Mouse (Mus musculus) Muller cell, postnatal 12 days (primary cell): ENCODE measurements at regions not wholly inside any gene's neighbourhood (a gene's known extent, or its start where the extent isn't known, plus 50 kb on each side); places are given as distances from the start of the nearest gene placed in this dataset.
A peak's percentile ranks its signal among the peaks of the same experiment; 100 is the strongest.

ENCODE experiments used
- DNase-seq: peaks from one replicate; pipeline ENCODE4 v3.0.0-alpha.2; 2015; ENCODE audit errors: inconsistent ontology term

DNA sequence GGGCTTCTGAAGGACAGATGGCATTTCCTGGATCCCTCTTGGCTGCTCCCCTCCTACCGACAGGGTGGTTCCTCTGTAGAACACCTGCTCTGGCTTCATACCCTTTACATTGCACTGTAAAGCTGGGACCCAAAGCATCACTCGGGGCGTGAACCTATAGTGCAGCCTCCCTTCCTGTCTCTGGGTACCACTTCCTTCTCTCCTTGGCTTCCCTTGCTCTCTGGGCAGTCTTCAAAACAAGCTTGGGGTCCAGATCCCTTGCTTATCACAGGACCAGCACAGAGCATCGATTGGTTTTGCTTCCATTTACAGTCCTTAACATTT lies 346.4 kb downstream of the Rnf144a start:
- no peak for DNase-seq

DNA sequence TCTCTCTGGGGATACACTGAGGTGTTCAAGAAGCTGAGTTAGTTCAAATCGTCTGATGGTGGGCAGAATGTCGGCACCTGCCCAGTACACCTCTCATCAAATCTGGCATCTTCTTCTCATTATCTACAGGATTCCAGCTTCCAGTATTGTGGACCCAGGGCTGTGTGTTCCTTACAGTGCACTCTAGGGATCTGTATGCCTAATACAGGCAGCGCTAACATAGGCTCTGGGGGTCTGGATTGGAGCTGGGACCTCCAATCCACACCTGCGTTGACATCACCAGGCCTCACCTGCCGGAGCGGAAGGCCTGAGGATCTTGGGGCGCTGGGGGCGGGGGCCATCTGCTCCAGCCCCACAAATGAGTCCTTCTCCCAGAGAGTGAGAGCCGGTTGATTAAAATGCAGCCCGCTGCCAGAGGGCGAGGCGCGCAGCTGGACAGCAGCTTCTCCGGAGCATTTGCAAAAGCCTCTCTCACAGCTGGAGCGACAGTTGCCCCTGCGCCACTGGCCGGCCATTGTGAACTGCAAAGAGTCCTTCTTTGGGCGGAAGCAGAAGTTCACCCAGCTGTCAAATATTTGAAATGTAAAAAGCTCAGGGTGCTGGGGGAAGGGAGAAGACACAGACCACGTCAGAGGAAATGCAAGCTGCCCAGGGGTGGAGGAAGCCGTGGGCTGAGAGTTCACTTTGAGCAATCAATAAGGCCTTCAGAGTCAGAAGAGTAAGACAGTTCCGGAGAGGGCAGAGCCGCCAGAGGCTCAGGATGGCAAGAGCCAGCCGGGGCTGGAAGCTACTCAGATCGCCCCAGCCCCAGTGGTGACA lies 347.0 kb downstream of the Rnf144a start:
- DNase-seq, result peak; percentile 16

DNA sequence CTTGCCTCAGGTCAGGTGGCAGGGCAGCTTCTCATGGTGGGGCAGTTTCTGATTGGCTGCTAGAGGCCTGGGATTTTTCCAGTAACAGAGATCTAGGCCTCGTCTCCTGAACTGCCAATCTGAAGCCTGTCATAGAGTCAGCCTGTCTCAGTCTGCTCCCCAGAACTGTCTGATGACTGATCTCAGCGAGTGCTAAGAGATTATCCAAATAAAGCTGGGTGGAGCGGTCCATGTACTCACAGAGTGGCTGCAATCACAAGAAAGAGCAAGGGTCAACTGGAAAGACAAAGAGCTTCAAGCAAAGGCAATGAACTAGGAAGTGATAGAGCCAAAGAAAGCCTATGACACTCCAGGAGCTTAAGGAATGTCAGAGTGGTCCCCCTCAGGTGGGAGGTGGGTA lies 354.7 kb downstream of the Rnf144a start:
- no peak for DNase-seq

DNA sequence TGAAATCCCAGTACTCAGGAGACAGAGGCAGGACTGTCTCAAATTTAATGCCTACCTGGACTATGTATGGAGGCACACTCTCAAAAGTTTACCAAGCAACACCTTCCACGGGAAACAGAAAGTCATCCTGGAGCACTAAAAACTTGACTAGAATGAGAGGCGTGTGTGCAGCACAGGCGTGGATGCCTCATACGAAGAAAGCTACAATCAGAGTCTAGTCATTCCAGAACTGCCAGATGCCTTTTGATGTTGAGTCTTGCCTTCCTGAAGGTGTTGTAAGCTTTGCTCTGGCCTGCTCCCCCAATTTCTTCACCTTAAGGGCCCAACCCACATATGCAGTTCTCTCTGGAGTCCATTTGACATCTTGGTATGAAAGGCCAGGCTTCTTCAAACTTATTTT lies 356.0 kb downstream of the Rnf144a start:
- no peak for DNase-seq

DNA sequence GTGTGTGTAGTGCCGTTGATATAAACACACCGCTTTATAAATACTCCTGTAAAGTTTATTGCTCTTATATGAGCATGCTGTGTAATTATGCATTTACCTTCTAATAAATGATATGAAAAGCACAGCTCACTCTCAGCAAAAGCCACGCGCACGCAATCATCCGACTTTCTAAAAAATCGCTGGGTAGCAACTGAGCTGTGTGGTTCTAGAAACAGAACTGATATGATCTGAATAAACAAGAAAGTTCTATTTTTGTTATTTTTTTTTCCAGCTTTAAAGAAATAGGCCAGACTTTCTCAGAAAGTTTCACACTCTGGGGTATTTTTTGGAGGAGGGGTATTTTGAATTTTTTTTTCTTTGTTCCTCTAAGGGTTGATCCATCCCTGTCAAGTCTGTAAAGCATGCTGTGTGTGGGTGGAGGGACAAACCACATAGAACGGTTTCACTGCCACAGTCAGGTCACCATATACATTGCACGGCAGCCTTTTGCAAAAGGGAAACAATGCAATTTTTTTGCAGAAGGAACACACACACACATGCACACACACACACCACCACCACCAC lies 357.5 kb downstream of the Rnf144a start:
- DNase-seq, result no peak

DNA sequence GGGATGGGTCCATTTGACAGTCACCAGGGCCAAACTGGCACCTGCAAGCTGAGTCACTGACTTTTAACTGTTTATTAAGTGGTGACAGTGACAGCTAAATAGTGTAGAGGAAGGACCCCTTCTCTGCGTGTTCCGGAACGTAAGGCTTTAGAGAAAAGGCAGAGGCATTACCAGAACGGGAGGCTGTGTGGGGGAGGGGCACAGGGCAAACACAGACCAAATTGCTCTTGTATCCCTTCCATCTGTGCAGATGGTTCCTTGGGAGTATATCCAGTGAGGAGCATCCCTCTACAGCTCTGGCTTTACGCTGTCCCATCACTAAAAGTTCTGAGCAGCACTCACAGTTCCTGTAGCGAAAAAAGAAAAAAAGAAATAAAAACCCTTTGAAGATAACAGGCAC lies 368.1 kb downstream of the Rnf144a start:
- DNase-seq, result no peak

DNA sequence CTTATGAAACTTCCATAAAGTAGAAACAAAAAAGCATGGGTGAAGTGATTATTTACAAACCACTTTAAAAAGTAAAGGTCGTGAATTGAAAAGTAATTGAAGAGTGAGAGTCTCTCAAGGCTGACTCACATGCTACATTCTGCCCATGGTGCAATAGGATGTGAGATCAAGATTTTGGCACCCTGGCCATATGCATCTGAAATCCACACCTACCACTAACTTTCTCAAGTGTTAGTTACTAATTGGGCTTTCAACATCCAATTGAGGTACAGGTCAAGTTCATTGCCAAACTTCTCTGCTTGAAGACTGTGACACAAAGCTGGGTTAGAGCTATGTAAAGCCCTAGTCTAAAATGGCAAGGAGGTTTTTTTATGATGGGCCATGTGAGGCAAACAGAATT lies 369.7 kb downstream of the Rnf144a start:
- DNase-seq, result no peak

DNA sequence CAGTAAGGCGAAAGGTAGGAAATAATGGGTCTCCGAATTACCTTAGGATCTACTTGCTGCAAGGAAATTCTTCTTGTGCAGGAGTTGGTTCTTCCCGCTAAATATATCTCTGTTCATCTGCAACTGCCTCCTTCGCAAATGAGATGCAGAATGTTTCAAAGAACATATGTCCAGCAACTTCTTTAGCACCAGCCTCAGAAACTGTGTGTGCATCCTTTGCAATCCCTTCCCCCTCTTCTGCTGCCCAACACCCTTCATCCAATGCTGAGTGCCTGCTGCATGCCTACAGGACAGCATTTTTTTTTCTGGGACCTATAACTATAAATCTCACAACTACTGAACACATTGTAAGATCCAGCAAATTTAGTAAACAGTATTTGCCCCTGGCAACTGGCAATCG lies 402.1 kb downstream of the Rnf144a start:
- DNase-seq, result no peak

DNA sequence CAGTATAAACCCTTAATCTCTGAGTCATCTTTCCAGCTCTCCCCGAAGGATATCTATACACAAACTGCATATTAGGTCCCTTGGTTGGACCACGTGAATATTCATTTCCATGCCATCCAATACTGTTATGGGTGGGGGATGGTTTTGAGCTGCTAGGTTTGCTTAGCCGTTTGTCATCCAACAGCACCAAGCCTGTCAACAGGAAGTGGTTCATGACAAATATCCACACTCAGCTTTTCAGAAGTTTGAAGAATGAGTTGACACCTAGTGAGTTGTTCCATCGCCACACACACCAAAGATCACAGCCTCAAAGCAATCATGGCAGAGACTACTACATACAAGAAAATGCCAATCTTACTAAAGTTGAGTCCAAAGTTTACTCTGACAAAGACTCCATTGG lies 421.0 kb downstream of the Rnf144a start:
- DNase-seq, result no peak

DNA sequence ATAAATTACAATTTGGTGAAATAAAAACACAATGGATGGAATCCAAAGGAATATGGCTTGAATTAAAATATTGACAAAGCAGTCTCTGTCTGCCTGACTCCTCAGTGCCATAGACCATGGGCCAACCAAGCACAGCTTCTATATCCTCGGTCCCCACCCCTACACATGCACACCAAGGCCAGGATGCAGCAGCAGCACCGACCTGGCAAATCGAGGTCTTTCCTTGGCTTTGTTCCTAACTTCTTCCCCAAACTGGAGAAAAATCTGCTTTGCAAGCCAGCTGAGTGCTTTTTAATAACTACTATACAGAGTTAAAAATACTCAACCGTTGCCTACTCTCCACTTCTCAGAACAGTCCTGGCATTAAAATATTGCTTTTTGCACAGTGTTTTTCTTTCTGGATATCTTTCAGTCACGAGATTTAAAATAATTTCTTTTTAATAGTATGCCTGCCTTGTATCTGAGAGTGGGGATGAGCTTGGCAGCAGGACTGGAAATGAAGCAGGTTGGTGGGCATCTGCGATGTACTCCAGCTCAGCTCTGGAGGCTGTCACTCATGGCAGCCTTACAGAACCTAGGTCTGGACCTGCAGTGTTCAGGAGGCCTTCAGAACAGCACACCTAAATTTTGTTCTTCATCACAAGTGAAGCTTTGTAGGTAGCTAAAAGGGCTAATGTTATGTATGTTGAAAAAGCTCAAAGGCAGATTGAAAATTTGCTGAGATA lies 423.1 kb downstream of the Rnf144a start:
- DNase-seq, result no peak

DNA sequence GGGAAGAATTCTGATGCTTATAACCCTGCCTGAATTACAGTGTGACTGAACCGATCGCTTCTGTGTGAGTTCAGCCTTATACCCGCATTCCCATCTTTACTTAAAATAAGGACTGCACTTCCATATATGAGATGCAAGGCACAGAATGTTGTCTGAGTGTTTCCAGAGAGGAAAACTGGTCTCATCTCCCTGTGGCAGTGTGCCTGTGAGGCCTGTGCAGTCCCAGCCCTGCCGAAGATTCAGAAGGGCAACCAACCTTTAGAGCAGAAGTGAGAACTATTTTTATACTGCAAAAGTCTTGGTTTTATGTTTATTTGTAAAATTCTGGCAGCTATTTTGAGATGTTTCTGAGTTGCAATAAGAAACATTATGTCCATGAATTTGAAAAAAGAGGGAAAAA lies 432.5 kb downstream of the Rnf144a start:
- no peak for DNase-seq

DNA sequence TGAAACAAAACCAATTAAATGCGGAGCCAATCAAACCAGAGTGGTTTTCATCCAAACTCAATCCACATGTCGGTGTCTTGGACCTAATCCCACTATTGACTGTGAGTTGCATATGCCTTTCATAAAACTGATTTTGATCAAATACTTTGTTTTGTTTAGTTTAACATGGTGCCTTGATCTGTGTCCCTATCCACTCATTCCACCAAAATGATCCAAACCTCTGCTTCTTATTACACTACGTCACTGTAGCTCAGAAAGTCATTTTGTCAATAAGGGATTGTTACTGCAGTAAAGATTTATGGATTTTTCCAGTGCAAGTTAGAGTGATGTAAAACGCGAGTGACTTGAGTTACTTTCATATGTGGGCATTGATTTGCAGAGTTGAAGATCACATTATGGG lies 436.7 kb downstream of the Rnf144a start:
- no peak for DNase-seq

DNA sequence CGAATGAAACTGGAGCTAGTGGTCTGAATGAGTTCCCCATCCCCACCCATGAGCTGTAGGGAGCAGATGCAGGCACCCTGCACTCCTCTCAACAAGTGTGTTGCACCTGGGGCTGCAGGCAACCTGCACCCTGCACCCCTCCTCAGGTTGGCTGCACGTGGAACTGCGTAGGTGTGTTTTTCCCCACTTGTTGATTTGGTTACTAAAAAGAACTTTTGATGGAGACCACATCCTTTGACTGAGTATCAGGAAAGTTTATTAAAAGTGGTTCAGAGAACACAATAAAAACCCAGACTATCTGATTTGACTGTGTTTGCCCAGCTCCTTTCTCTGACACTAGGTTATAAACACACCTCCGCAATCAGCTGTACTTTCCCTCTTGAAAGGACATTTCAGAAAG lies 456.5 kb downstream of the Rnf144a start:
- no peak for DNase-seq

DNA sequence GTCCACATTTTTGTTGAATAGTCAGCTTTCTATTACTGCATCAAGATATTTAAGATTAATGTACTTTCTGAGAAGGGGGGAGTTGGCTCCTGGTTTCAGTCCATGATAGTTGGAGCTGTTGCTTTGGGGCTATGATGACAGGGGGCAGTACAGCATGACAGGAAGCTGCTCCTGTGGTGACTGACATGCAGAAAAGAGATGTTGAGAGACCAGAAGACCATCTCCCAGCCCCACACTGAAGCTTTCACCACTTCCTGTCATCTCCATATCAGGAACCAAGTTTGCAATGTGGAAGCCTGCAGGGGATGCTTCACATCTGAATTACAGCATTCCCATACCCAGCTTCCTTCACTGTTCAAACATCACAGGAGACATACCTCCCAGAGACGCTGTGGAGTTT lies 457.5 kb downstream of the Rnf144a start:
- no peak for DNase-seq

DNA sequence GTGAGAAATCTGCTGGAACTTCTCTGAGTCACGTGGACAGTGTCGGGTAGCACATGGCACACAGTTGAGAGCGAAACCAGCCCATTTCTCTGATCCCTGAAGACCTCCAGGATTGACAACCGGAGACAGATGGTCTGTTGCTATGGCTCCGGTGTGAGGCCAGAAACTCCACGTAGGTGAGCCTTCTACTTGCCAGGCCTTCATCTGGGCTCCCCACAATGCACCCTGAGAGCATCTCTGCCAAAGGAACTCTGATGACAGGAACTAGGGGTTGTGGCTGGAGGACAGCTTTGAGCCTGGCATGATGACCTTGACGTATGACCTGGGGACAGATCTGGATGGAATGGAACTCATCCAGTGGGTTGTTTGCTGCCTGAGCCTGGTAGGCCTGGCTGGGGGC lies 467.9 kb downstream of the Rnf144a start:
- DNase-seq, result no peak

DNA sequence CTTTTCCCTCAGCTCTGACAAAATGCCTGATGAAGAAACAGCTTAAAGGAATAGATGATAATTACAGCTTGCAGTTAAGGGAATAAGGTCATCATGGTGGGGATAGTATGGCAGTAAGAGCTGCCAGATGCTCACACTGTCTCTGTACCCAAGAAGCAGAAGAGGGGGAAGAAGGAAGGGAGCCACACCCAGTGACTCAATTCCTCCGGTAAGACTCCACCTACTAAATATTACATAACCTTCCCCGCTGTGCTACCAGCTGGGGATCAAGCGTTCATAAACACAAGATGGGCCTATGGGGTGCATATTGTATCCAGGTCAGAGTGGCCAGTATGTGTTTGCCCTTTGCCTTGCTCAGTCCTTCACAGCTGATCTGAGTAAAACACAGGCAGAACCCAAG lies 468.9 kb downstream of the Rnf144a start:
- no peak for DNase-seq

DNA sequence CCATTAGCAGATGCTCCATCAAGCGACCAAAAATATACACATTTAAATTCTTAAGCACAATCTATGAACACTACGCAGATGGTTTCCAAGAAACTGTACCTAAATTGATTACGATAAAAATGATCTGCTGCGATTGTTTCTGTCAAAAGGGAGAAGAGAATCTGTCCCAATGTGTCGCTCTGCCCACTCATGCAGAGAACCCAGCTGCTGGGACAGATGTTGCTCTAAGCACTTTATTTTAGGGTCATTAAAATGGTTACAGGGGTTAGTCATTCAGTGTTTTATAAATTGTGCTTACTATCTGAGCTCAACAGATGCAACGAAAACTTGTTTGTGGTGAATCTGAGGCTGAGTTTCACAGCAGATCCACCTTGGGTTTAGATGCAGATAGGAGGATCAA lies 476.2 kb downstream of the Rnf144a start:
- DNase-seq, result no peak

DNA sequence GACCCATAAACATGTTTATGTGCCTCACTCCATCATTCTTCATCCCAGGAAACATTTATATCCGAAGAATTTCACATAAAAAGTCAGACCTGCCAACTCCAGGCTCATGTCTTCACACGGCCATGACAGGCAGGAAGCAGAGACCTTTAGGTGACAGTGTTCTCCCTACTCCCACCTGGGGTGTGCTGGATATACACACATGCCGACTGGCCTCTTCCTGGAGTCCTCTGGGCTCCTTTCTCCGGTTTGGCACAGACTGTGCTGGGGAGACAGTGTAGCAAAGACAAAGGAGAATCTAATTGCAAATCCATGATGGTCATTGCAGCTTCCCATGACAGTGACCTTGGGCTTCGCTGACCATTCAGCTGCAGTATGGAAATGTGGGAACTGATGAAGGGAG lies 480.1 kb downstream of the Rnf144a start:
- DNase-seq, result no peak

DNA sequence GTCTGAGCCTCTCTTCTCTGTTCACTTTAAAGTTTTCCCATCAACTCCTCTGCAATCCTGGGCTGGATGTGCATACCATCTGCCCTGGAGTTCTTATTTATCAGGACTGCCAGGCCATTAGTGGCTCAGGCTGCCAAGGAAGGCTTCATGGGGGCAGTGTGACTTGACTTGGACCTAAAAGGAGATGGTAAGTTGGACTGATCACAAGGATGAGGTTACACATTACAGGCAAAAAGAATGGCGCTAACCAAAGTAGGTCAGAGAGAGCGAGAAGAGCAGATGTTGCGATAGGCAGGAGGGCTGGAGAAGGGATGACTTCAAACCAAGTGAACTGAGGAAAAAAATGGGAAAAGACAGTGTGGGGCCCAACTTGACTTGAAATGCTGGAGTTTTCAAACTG lies 480.5 kb downstream of the Rnf144a start:
- no peak for DNase-seq

DNA sequence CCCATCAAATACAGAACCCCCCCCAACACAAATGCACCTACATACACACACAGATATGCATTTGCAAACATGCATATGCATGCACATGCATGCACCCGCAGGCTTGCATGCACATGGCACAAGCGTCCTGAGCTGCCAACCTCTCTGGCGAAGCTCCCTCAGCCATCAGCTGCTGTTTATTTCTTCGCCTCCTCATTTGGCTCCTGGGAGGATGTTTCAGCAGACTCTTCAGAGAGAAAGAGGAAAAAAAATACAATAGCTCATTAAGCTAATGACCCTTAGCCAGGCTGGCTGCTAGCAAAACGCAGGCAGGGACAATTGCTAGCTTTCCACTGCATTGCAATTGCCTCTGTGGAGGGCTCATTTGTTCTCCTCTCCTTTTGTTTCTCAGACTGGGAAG lies 488.7 kb downstream of the Rnf144a start:
- DNase-seq, result peak; percentile 20

DNA sequence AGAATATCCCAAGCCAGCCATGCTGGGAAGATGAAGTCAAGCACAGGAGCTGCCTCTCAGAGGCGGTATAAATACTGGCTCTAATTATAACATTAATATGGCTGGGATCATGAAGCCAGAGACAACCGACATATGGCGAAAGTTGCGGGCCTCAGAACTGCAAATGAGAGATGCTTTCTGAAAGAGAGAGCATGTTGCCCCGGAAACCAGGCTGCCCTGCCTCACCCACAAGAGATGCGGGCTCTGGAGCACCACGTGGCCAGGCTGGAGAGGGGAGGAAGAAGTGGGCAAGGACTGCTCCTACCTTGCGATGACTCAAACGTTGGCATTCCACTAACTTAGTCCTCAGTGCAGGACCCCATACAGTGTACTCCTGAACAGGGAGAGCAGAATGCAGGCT lies 490.5 kb downstream of the Rnf144a start:
- DNase-seq, result no peak

DNA sequence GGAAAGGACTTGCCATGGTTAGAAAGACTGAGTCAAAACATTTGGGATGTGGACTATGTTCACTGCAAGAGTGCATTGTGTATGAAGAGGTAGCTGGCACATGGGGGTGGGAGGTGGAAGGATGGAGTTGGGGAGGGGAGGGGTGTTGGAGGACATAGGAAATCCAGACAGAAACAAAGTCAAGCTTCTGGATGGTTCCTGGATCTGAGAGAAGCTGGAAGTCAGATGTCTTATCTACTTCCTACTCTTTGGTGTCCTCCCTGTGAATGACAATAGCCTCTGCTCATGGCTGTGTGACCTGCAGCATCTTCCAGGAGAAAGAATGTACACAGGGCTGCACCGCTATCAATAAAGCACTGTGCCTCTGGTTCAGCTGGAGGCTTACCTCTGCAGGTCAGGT lies 491.3 kb downstream of the Rnf144a start:
- DNase-seq, result no peak

DNA sequence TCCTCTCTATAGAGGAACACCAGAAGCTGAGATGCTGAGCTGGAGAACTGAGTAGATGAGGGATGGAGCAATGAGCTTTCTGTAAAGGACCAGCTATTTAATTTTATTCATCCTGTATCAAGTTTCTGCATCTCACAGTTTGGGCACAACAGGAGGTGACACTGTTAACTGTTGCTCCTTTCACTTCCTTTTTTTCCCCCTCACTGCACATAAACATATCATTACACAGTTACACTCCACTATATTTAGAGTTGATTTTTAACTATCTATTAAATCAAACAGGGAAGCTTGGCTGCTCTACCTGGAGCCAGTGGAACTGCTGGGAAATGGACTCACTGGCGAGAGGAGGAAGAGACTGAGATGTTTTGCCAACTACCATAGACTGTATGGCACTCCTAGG lies 509.4 kb downstream of the Rnf144a start:
- no peak for DNase-seq
